In genomic region chr1:130550242-130551167, GRCm38 (mm10) we compare ENCODE assay signal across 9 mouse cellular contexts.
A peak's percentile ranks its signal among the peaks of the same experiment; 100 is the strongest.
DNase-seq lines count a peak whose midpoint lies in the region; ATAC-seq and TF ChIP-seq lines count a peak whose summit lies in the region.
"Had no signal": no experiment of that assay in that cellular context is flagged by ENCODE, and none has a peak within 500 bp of the region (broad histone marks: within the 10 kb centered on the region; RNA-seq: fewer than 3 reads in every experiment).

No protein-coding gene starts in this region.

- H3K27ac ChIP-seq in midbrain, embryonic 10.5 days (replicated peaks): 0 out of 2 replicates have a peak overlapping the region, but pooled peaks have one; percentile 28
- H3K27ac ChIP-seq in midbrain, postnatal 0 days (ENCODE audit: low read depth, low read length): no peak overlapping the region
- H3K27ac ChIP-seq in heart, postnatal 0 days (ENCODE audit: low read depth): peak overlapping the region; percentile 55
- H3K27ac ChIP-seq in liver, embryonic 11.5 days (ENCODE audit: low read depth, low read length): no peak overlapping the region
- H3K27ac ChIP-seq in midbrain, embryonic 15.5 days: no peak overlapping the region
- H3K27ac ChIP-seq: liver, embryonic 14.5 days had no signal

- H3K9me3 ChIP-seq in midbrain, embryonic 10.5 days (replicated peaks): no peaks in the 10 kb centered on the region
- no peaks in the 10 kb centered on the region for H3K9me3 ChIP-seq in midbrain, postnatal 0 days (ENCODE audit: low read length)
- H3K9me3 ChIP-seq in heart, postnatal 0 days (replicated peaks; ENCODE audit: control insufficient read depth, low read length): no peaks in the 10 kb centered on the region
- H3K9me3 ChIP-seq in liver, embryonic 11.5 days (ENCODE audit: control insufficient read depth, low read length): no peaks in the 10 kb centered on the region
- H3K9me3 ChIP-seq in midbrain, embryonic 15.5 days: no peaks in the 10 kb centered on the region

- H3K36me3 ChIP-seq in midbrain, embryonic 10.5 days: no peaks in the 10 kb centered on the region
- H3K36me3 ChIP-seq in midbrain, postnatal 0 days (ENCODE audit: insufficient read depth, low read length): no peaks in the 10 kb centered on the region
- no peaks in the 10 kb centered on the region for H3K36me3 ChIP-seq in heart, postnatal 0 days (replicated peaks; ENCODE audit: control insufficient read depth, insufficient read depth, low read length)
- no peaks in the 10 kb centered on the region for H3K36me3 ChIP-seq in liver, embryonic 11.5 days (ENCODE audit: control insufficient read depth, insufficient read depth, low read length)
- no peaks in the 10 kb centered on the region for H3K36me3 ChIP-seq in midbrain, embryonic 15.5 days (replicated peaks)

- no peak overlapping the region for H3K4me3 ChIP-seq in midbrain, embryonic 10.5 days
- no peak overlapping the region for H3K4me3 ChIP-seq in midbrain, postnatal 0 days (ENCODE audit: low read depth, low read length)
- H3K4me3 ChIP-seq in heart, postnatal 0 days (ENCODE audit: low read depth, low read length): no peak overlapping the region
- H3K4me3 ChIP-seq in liver, embryonic 11.5 days (ENCODE audit: low read depth, low read length): no peak overlapping the region
- no peak overlapping the region for H3K4me3 ChIP-seq in midbrain, embryonic 15.5 days

- H3K4me1 ChIP-seq in midbrain, embryonic 10.5 days: no peaks in the 10 kb centered on the region
- H3K4me1 ChIP-seq in midbrain, postnatal 0 days (ENCODE audit: insufficient read depth, low read length): no peaks in the 10 kb centered on the region
- peaks cover 4% of the 10 kb centered on the region for H3K4me1 ChIP-seq in heart, postnatal 0 days (ENCODE audit: control insufficient read depth, insufficient read depth)
- no peaks in the 10 kb centered on the region; the same call in 1 of the 2 replicates for H3K4me1 ChIP-seq in liver, embryonic 11.5 days (replicated peaks; ENCODE audit: control insufficient read depth, insufficient read depth, low read length)
- H3K4me1 ChIP-seq in midbrain, embryonic 15.5 days: peaks cover 4% of the 10 kb centered on the region; the same call in 1 of the 2 replicates

- H3K9ac ChIP-seq in midbrain, postnatal 0 days (replicated peaks; ENCODE audit: low read length, poor library complexity, severe bottlenecking): no peak overlapping the region
- H3K9ac ChIP-seq in heart, postnatal 0 days (replicated peaks; ENCODE audit: low read depth, low read length): no peak overlapping the region
- H3K9ac ChIP-seq in liver, embryonic 11.5 days (ENCODE audit: low read depth, low read length): no peak overlapping the region
- no peak overlapping the region for H3K9ac ChIP-seq in midbrain, embryonic 15.5 days
- H3K9ac ChIP-seq: liver, embryonic 14.5 days had no signal

- ATAC-seq in midbrain, postnatal 0 days (ENCODE audit: low FRiP score): no peak
- ATAC-seq in heart, postnatal 0 days (ENCODE audit: insufficient read depth, low read depth): peak; percentile 74
- no peak for ATAC-seq in liver, embryonic 11.5 days (replicated peaks; ENCODE audit: low FRiP score)
- ATAC-seq in midbrain, embryonic 15.5 days (replicated peaks): no peak

- 66% methylated on average over 19 of the region's 19 CpGs for WGBS in midbrain, embryonic 10.5 days
- 61% methylated on average over 19 of the region's 19 CpGs for WGBS in midbrain, postnatal 0 days
- WGBS in heart, postnatal 0 days: 41% methylated on average over 19 of the region's 19 CpGs
- 49% methylated on average over 19 of the region's 19 CpGs for WGBS in liver, embryonic 11.5 days
- WGBS in midbrain, embryonic 15.5 days: 66% methylated on average over 19 of the region's 19 CpGs

- peak; percentile 68 for TF ChIP-seq EP300 in heart, postnatal 0 days (IDR thresholded peaks at IDR 0.05; ENCODE audit: low read depth)

- H3K27me3 ChIP-seq in midbrain, embryonic 10.5 days (ENCODE audit: low read depth, poor library complexity, severe bottlenecking): no peaks in the 10 kb centered on the region
- H3K27me3 ChIP-seq in midbrain, postnatal 0 days (ENCODE audit: insufficient read depth, low read length): no peaks in the 10 kb centered on the region
- no peaks in the 10 kb centered on the region for H3K27me3 ChIP-seq in heart, postnatal 0 days (ENCODE audit: control insufficient read depth, insufficient read depth, low read length)
- H3K27me3 ChIP-seq in liver, embryonic 11.5 days (replicated peaks; ENCODE audit: control insufficient read depth, insufficient read depth, low read length): no peaks in the 10 kb centered on the region
- H3K27me3 ChIP-seq in midbrain, embryonic 15.5 days (replicated peaks): no peaks in the 10 kb centered on the region

- peak; percentile 11 for DNase-seq in midbrain, embryonic 10.5 days (ENCODE audit: low spot score)
- no peak for DNase-seq in midbrain, postnatal 0 days (ENCODE audit: low spot score)
- peak; percentile 61 for DNase-seq in heart, postnatal 0 days (ENCODE audit: low spot score)
- DNase-seq in liver, embryonic 11.5 days (ENCODE audit: low spot score): no peak
- peak; percentile 84 to 89 for DNase-seq in spleen, postnatal 36 days (ENCODE audit: low spot score in 2 of 2)
- no peak for DNase-seq in right cerebral cortex, postnatal 36 days (ENCODE audit: low spot score in 2 of 2)
- DNase-seq in layer of hippocampus, postnatal 14 days (ENCODE audit: low spot score in 2 of 2): no peak

- TF ChIP-seq CTCF in midbrain, postnatal 0 days (IDR thresholded peaks at IDR 0.05): no peak
- no peak for TF ChIP-seq CTCF in heart, postnatal 0 days (IDR thresholded peaks at IDR 0.05; ENCODE audit: low read depth)

- H3K4me2 ChIP-seq in midbrain, postnatal 0 days (ENCODE audit: low read depth, low read length, poor library complexity, severe bottlenecking): no peak overlapping the region
- H3K4me2 ChIP-seq in heart, postnatal 0 days (ENCODE audit: low read depth, low read length): peak overlapping the region; percentile 18
- H3K4me2 ChIP-seq in liver, embryonic 11.5 days: peak overlapping the region; percentile 15
- no peak overlapping the region for H3K4me2 ChIP-seq in midbrain, embryonic 15.5 days

Comparison
In these comparisons a context has a peak if more than half of its experiments do, and no peak if none do; other contexts are left out.
1. DNase-seq: peak in midbrain, embryonic 10.5 days (single experiment), heart, postnatal 0 days (single experiment) and spleen, postnatal 36 days (2 of 2); none in midbrain, postnatal 0 days (single experiment), liver, embryonic 11.5 days (single experiment), right cerebral cortex, postnatal 36 days (0 of 2) and layer of hippocampus, postnatal 14 days (0 of 2).
2. H3K27ac ChIP-seq: peak in midbrain, embryonic 10.5 days (single experiment) and heart, postnatal 0 days (single experiment); none in midbrain, postnatal 0 days (single experiment), liver, embryonic 11.5 days (single experiment) and midbrain, embryonic 15.5 days (single experiment).
3. H3K4me2 ChIP-seq: peak in heart, postnatal 0 days (single experiment) and liver, embryonic 11.5 days (single experiment); none in midbrain, postnatal 0 days (single experiment) and midbrain, embryonic 15.5 days (single experiment).